Mouse (Mus musculus) hematopoietic multipotent progenitor cell, adult 10-12 weeks (in vitro differentiated cells): ENCODE results near the gene Gif. TPM values are rescaled to one million over a fixed set of nuclear protein-coding genes. Genes with fewer than 3 reads are reported as not detected.

Source experiments
- polyA plus RNA-seq: library from polyadenylated mRNA; stranded (reverse); fragments of >175 nt; gene quantifications from 2 replicates; pipeline ENCODE4 v1.2.3, GENCODE M21; 2012; ENCODE audit warnings: low replicate concordance

Gene Gif
- polyA plus RNA-seq = not detected in 2 replicates

GRCm38 (mm10) chr19:11747298-11747697, at the start of gene Gif:
Gene Gif, plus strand, starts transcription at chr19:11747554.

DNA sequence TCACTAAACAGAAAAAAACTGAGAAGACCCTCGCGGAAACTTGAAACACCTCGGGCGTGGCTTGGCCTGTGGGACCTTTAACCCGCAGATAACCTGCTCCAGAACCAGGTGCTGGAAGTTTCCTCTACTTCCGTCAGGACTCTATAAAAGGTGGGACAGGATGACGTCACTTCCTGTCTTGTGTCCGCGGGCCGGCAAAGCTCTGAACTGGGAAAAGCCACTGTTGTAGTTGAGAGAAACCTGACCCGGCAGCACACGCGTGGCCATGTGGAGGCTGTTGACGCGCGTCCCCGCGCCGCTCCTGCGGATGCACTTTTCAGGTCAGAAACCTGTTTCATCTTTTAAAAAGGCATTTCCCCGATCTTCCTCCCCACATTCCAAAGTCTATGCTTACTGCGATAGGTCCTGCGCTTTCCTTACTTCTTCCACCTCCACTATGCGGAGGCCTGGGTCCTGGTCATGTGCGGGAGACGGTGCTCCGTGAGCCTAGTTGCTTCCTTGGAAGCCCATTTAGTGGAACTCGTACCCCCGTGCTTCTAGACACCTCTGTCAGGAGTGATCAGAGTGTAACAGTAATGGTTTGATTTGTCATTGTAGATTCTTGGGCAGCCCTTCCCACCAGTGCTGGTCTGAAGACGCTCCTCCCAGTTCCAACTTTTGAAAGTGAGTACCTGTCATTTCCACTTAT, 23.0 kb downstream of the Gif start, which contains the start of gene Mrpl16:
Mrpl16 (plus strand) TSS at position 187 of the 688 bp plus-strand sequence.

Other genes starting within 250 kb of the Gif start
- gene Ms4a6b, start 231.0 kb upstream of the Gif start, polyA plus RNA-seq = 15.2 and 18.3 TPM in 2 replicates
- 0.22 TPM in 1 of 2 replicates, not detected in the other for gene Ms4a4d, start 210.8 kb upstream of the Gif start, polyA plus RNA-seq
- 2.6 and 2.9 TPM in 2 replicates for gene Ms4a6d, start 142.7 kb upstream of the Gif start, polyA plus RNA-seq
- 0.08 and 0.22 TPM in 2 replicates for gene Ms4a2, start 123.8 kb upstream of the Gif start, polyA plus RNA-seq
- 0.11 TPM in 1 of 2 replicates, not detected in the other for gene Ms4a3, start 106.7 kb upstream of the Gif start, polyA plus RNA-seq
- not detected in 2 replicates for gene Oosp2, start 87.0 kb upstream of the Gif start, polyA plus RNA-seq
- gene Oosp1, start 56.4 kb upstream of the Gif start, polyA plus RNA-seq = 0.17 and 0.20 TPM in 2 replicates
- gene Oosp3, start 50.5 kb upstream of the Gif start, polyA plus RNA-seq = not detected in 2 replicates
- gene Mrpl16, start 22.8 kb downstream of the Gif start, polyA plus RNA-seq = 0.78 and 12.6 TPM in 2 replicates
- 3.0 and 10.9 TPM in 2 replicates for gene Stx3, start 71.8 kb downstream of the Gif start, polyA plus RNA-seq
- gene Olfr1417, start 91.7 kb downstream of the Gif start, polyA plus RNA-seq = not detected in 2 replicates
- gene Olfr1418, start 113.5 kb downstream of the Gif start, polyA plus RNA-seq = not detected in 2 replicates
- not detected in 2 replicates for gene Olfr1419, start 127.6 kb downstream of the Gif start, polyA plus RNA-seq
- not detected in 2 replicates for gene Olfr1420, start 139.0 kb downstream of the Gif start, polyA plus RNA-seq
- 10.1 and 15.0 TPM in 2 replicates for gene Patl1, start 164.8 kb downstream of the Gif start, polyA plus RNA-seq
- 7.2 and 10.9 TPM in 2 replicates for gene Osbp, start 218.4 kb downstream of the Gif start, polyA plus RNA-seq